Mouse (Mus musculus) brain, embryonic 14.5 days (tissue): ENCODE measurements at regions not wholly inside any gene's neighbourhood (a gene's known extent, or its start where the extent isn't known, plus 50 kb on each side); places are given as distances from the start of the nearest gene placed in this dataset.

Experiments
- DNase-seq: peaks from one replicate; pipeline ENCODE4 v3.0.0-alpha.2; 2011; ENCODE audit warnings: low read depth
- CTCF ChIP-seq: fragments of 200-500 bp; IDR thresholded peaks from 2 replicates; pipeline ENCODE4 v1.5.1; 2012; ENCODE audit warnings: inconsistent platforms, mild to moderate bottlenecking, moderate library complexity, borderline replicate concordance; ENCODE audit not compliant: insufficient read depth, insufficient read length; ENCODE audit errors: extremely low read depth
- POLR2A ChIP-seq: fragments of 200-500 bp; IDR thresholded peaks from 2 replicates; pipeline ENCODE4 v1.6.1; 2012; ENCODE audit warnings: mild to moderate bottlenecking, inconsistent platforms, borderline replicate concordance; ENCODE audit not compliant: poor library complexity, insufficient read depth, insufficient read length, severe bottlenecking; ENCODE audit errors: extremely low read depth

- no peak for TF ChIP-seq CTCF
- no peak for TF ChIP-seq POLR2A
- peak; percentile 20 for DNase-seq
Measured at GRCm38 (mm10) chr7:70874393-70874792, 476.9 kb downstream of the Gm10295 start.

- TF ChIP-seq POLR2A (no peak), CTCF (no peak)
- DNase-seq = no peak
Measured at GRCm38 (mm10) chr7:70870841-70871534, 480.3 kb downstream of the Gm10295 start.

GRCm38 (mm10) chr7:70869125-70869524 lies 482.2 kb downstream of the Gm10295 start:
- DNase-seq = no peak
- TF ChIP-seq CTCF (no peak), POLR2A (no peak)

- TF ChIP-seq POLR2A (no peak), CTCF (no peak)
- DNase-seq = peak; percentile 40
Measured at GRCm38 (mm10) chr7:70859957-70860356, 491.3 kb downstream of the Gm10295 start.

GRCm38 (mm10) chr7:70850726-70851125 lies 484.2 kb upstream of the Nr2f2 start:
- no peak for TF ChIP-seq CTCF
- no peak for TF ChIP-seq POLR2A
- DNase-seq = no peak

- no peak for DNase-seq
Measured at GRCm38 (mm10) chr7:70848016-70848776, 481.7 kb upstream of the Nr2f2 start.

GRCm38 (mm10) chr7:70847450-70847993 lies 481.0 kb upstream of the Nr2f2 start:
- no peak for DNase-seq

More at GRCm38 (mm10) chr7:70848016-70848776, 481.7 kb upstream of the Nr2f2 start:
- TF ChIP-seq POLR2A = no peak
- TF ChIP-seq CTCF = no peak

GRCm38 (mm10) chr7:70846076-70846475 lies 479.5 kb upstream of the Nr2f2 start:
- TF ChIP-seq POLR2A (no peak), CTCF (no peak)
- DNase-seq = no peak

More at GRCm38 (mm10) chr7:70847450-70847993, 481.0 kb upstream of the Nr2f2 start:
- TF ChIP-seq POLR2A (no peak), CTCF (no peak)

GRCm38 (mm10) chr7:70840142-70840541 lies 473.6 kb upstream of the Nr2f2 start:
- DNase-seq = no peak
- no peak for TF ChIP-seq POLR2A
- no peak for TF ChIP-seq CTCF

GRCm38 (mm10) chr7:70839190-70839589 lies 472.7 kb upstream of the Nr2f2 start:
- no peak for DNase-seq
- no peak for TF ChIP-seq POLR2A
- no peak for TF ChIP-seq CTCF

GRCm38 (mm10) chr7:70834787-70835461 lies 468.4 kb upstream of the Nr2f2 start:
- no peak for DNase-seq
- TF ChIP-seq POLR2A (no peak), CTCF (no peak)

GRCm38 (mm10) chr7:70828486-70829195 lies 462.1 kb upstream of the Nr2f2 start:
- no peak for DNase-seq
- TF ChIP-seq CTCF (no peak), POLR2A (no peak)
